ENCODE assay signal across 18 mouse cellular contexts in the genomic region with DNA sequence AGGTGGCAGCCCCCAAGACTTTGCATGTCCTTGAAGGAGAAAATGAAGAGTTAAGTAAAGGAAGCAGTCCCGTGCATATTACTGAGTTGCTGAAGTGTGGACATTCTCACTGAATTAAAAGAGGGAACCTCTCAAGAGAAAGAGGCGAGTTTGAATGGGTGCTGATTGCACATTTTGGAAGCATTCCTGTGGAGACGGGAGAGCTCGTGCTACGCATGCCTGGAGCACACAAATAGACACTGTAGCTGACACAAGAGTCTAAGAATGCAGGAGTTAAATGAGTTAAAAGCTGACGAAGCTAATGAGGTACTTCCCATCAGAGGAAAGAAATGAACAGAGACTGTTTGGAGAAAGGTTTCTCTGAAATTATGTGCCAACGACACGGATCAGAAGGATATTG. TPM values are rescaled to one million over a fixed set of nuclear protein-coding genes. Genes with fewer than 3 reads are reported as not detected.
DNase-seq lines count a peak whose midpoint lies in the region; ATAC-seq and TF ChIP-seq lines count a peak whose summit lies in the region.
"Had no signal": no experiment of that assay in that cellular context is flagged by ENCODE, and none has a peak within 500 bp of the region (broad histone marks: within the 10 kb centered on the region; RNA-seq: fewer than 3 reads in every experiment).

No protein-coding gene starts in this region.

- no peaks in the 10 kb centered on the region for H3K27me3 ChIP-seq in heart, postnatal 0 days (ENCODE audit: control insufficient read depth, insufficient read depth, low read length)
- H3K27me3 ChIP-seq: hindbrain, embryonic 13.5 days; limb, embryonic 12.5 days; liver, embryonic 13.5 days; megakaryocyte, embryonic 14.5 days; midbrain, embryonic 15.5 days had no signal

- TF ChIP-seq EP300 in heart, postnatal 0 days (IDR thresholded peaks at IDR 0.05; ENCODE audit: low read depth): no peak

- no peak overlapping the region for H3K9ac ChIP-seq in heart, postnatal 0 days (replicated peaks; ENCODE audit: low read depth, low read length)
- H3K9ac ChIP-seq: hindbrain, embryonic 13.5 days; limb, embryonic 12.5 days; liver, embryonic 13.5 days; midbrain, embryonic 15.5 days had no signal

- no peak for TF ChIP-seq CTCF in heart, postnatal 0 days (IDR thresholded peaks at IDR 0.05; ENCODE audit: low read depth)

- H3K4me2 ChIP-seq in heart, postnatal 0 days (ENCODE audit: low read depth, low read length): peak overlapping the region; percentile 17; the same call in 1 of the 2 replicates
- H3K4me2 ChIP-seq: hindbrain, embryonic 13.5 days; limb, embryonic 12.5 days; liver, embryonic 13.5 days; midbrain, embryonic 15.5 days had no signal

- peak; percentile 78 for ATAC-seq in frontal cortex, adult (ENCODE audit: low TSS enrichment)
- ATAC-seq in heart, postnatal 0 days (ENCODE audit: insufficient read depth, low read depth): peak; percentile 30; the same call in 1 of the 2 replicates
- ATAC-seq: intestine, postnatal 0 days; midbrain, embryonic 15.5 days had no signal

- no peak for DNase-seq in frontal cortex, postnatal 10 days (ENCODE audit: low spot score in 2 of 2)
- DNase-seq in heart, postnatal 0 days (ENCODE audit: low spot score): peak; percentile 7
- DNase-seq in heart, postnatal 14 days: no peak
- DNase-seq in 3T3-L1 (ENCODE audit: low read depth, low spot score): peak; percentile 4
- DNase-seq in brain, adult 2 months (ENCODE audit: low read depth, low spot score): peak; percentile 49
- no peak for DNase-seq in thymus, postnatal 4 days
- DNase-seq: adrenal gland, postnatal 25 days; cerebellum, adult 9-10 months; liver, embryonic 13.5 days; right cerebral cortex, postnatal 14 days had no signal

- H3K9me3 ChIP-seq in heart, postnatal 0 days (replicated peaks; ENCODE audit: control insufficient read depth, low read length): no peaks in the 10 kb centered on the region
- H3K9me3 ChIP-seq: forebrain, embryonic 10.5 days; hindbrain, embryonic 13.5 days; limb, embryonic 12.5 days; liver, embryonic 13.5 days; megakaryocyte, embryonic 14.5 days; midbrain, embryonic 15.5 days had no signal

- intact Hi-C loops in heart, postnatal 14 days (cut with DNase I): no loop called here

- no peaks in the 10 kb centered on the region for H3K36me3 ChIP-seq in heart, postnatal 0 days (replicated peaks; ENCODE audit: control insufficient read depth, insufficient read depth, low read length)
- H3K36me3 ChIP-seq: forebrain, embryonic 10.5 days; hindbrain, embryonic 13.5 days; limb, embryonic 12.5 days; liver, embryonic 13.5 days; midbrain, embryonic 15.5 days had no signal

- H3K4me1 ChIP-seq in heart, postnatal 0 days (ENCODE audit: control insufficient read depth, insufficient read depth): no peaks in the 10 kb centered on the region
- H3K4me1 ChIP-seq: hindbrain, embryonic 13.5 days; limb, embryonic 12.5 days; liver, embryonic 13.5 days had no signal

- no peak overlapping the region for H3K4me3 ChIP-seq in heart, postnatal 0 days (ENCODE audit: low read depth, low read length)
- H3K4me3 ChIP-seq: forebrain, embryonic 10.5 days; hindbrain, embryonic 13.5 days; limb, embryonic 12.5 days; liver, embryonic 13.5 days; megakaryocyte, embryonic 14.5 days; midbrain, embryonic 15.5 days had no signal

- 29% methylated on average over 8 of the region's 8 CpGs for WGBS in heart, postnatal 0 days

- no peak overlapping the region for H3K27ac ChIP-seq in heart, postnatal 0 days (ENCODE audit: low read depth)
- H3K27ac ChIP-seq: forebrain, embryonic 10.5 days; hindbrain, embryonic 13.5 days; limb, embryonic 12.5 days; liver, embryonic 13.5 days; midbrain, embryonic 15.5 days; stomach, postnatal 0 days had no signal

RNA-seq across cellular contexts. Expression of a gene that starts 48.7 kb away (rescaled TPM):
- 2.3 and 11.1 TPM in 2 replicates for total RNA-seq in heart, postnatal 0 days (2014; rRNA removed; ENCODE audit: low replicate concordance)
- polyA plus RNA-seq in heart, postnatal 0 days (2015; fragmentation: Nextera tagmentation; extraction: Ambion mirVana): 1.2 and 1.7 TPM in 2 replicates
- total RNA-seq in heart, postnatal 14 days (2021): 10 to 100 TPM in 1 of 2 experiments, 1 to 10 TPM in 1; 4.9 to 19.1 TPM

Comparison
In these comparisons a context has a peak if more than half of its experiments do, and no peak if none do; other contexts are left out.
1. DNase-seq: peak in heart, postnatal 0 days (single experiment), 3T3-L1 (single experiment) and brain, adult 2 months (single experiment); none in frontal cortex, postnatal 10 days (0 of 2), heart, postnatal 14 days (0 of 2) and thymus, postnatal 4 days (single experiment).